Mouse (Mus musculus) limb, embryonic 11.5 days (tissue): ENCODE measurements around the gene Cilp. TPM values are rescaled to one million over a fixed set of nuclear protein-coding genes. Genes with fewer than 3 reads are reported as not detected.

Experiments used
- ATAC-seq: fragments of 200-750 bp; cut with Nextera tagmentation; 2 replicates; pipeline ENCODE4 v1.8.0; 2017; ENCODE audit warnings: low read depth; ENCODE audit not compliant: insufficient number of reproducible peaks, low FRiP score, low TSS enrichment
- DNase-seq: peaks from one replicate; pipeline ENCODE4 v3.0.0-alpha.2; 2015; ENCODE audit warnings: low spot score
- H3K27ac ChIP-seq: fragments of 300-500 bp; sonication (generic); replicated peaks from 2 replicates; pipeline ENCODE4 v1.5.1; 2014; ENCODE audit warnings: low read depth, mild to moderate bottlenecking, low read length
- H3K27me3 ChIP-seq: fragments of 300-500 bp; sonication (generic); 2 replicates; pipeline ENCODE4 v1.6.1; 2014; ENCODE audit warnings: mild to moderate bottlenecking, low read length, mixed read lengths; ENCODE audit not compliant: control insufficient read depth, insufficient read depth
- H3K36me3 ChIP-seq: fragments of 300-500 bp; sonication (generic); 2 replicates; pipeline ENCODE4 v1.6.1; 2014; ENCODE audit warnings: mild to moderate bottlenecking, low read length, moderate library complexity, mixed read lengths; ENCODE audit not compliant: control insufficient read depth, insufficient read depth
- H3K4me1 ChIP-seq: fragments of 300-500 bp; sonication (generic); 2 replicates; pipeline ENCODE4 v1.6.1; 2014; ENCODE audit warnings: low read length, mixed read lengths; ENCODE audit not compliant: control insufficient read depth, insufficient read depth
- H3K4me2 ChIP-seq: fragments of 300-500 bp; sonication (generic); 2 replicates; pipeline ENCODE4 v1.6.1; 2014; ENCODE audit warnings: low read depth, mild to moderate bottlenecking, moderate library complexity; ENCODE audit not compliant: severe bottlenecking
- H3K4me3 ChIP-seq: fragments of 300-500 bp; sonication (generic); 2 replicates; pipeline ENCODE4 v1.5.1; 2014; ENCODE audit warnings: low read depth, low read length
- H3K9ac ChIP-seq: fragments of 300-500 bp; sonication (generic); 2 replicates; pipeline ENCODE4 v1.6.1; 2014; ENCODE audit warnings: mild to moderate bottlenecking, low read length
- H3K9me3 ChIP-seq: fragments of 300-500 bp; sonication (generic); 2 replicates; pipeline ENCODE4 v1.6.1; 2016; ENCODE audit warnings: low read length; ENCODE audit not compliant: control insufficient read depth
- WGBS: fragments of 180-500 bp; shearing (Covaris S2); extraction: QIAGEN DNeasy Blood & Tissue Kit; methylation state at CpG from one replicate; pipeline ENCODE4 v1.1.7; 2014; 5-methylcytosine and 5-hydroxymethylcytosine counted together
- polyA plus RNA-seq: library from polyadenylated mRNA; unstranded; fragments of >200 nt; fragmentation: Nextera tagmentation; extraction: Ambion mirVana; gene quantifications from 2 replicates; pipeline ENCODE4 v1.2.1, GENCODE M21; 2014

The Cilp gene
- polyA plus RNA-seq, 1 experiment from 2014 or later = 0.11 TPM

GRCm38 (mm10) chr9:65230250-65230649 lies 34.7 kb upstream of the Cilp start:
- H3K9me3 ChIP-seq = no peaks in the 10 kb centered on the region
- no peaks in the 10 kb centered on the region for H3K27me3 ChIP-seq
- no peak for DNase-seq
- no peak overlapping the region for H3K4me3 ChIP-seq
- H3K27ac ChIP-seq = no peak overlapping the region
- 77% methylated on average over 6 of the region's 6 CpGs for WGBS
- no peak overlapping the region for H3K9ac ChIP-seq
- H3K4me1 ChIP-seq = no peaks in the 10 kb centered on the region
- no peaks in the 10 kb centered on the region; the same call in 1 of the 2 replicates for H3K36me3 ChIP-seq
- no peak for ATAC-seq
- H3K4me2 ChIP-seq = no peak overlapping the region

- no peaks in the 10 kb centered on the region; the same call in 1 of the 2 replicates for H3K36me3 ChIP-seq
- no peaks in the 10 kb centered on the region for H3K4me1 ChIP-seq
- H3K9ac ChIP-seq = no peak overlapping the region
- H3K9me3 ChIP-seq = no peaks in the 10 kb centered on the region
- WGBS = 41% methylated on average over 8 of the region's 8 CpGs
- no peak overlapping the region for H3K4me3 ChIP-seq
- H3K27ac ChIP-seq = no peak overlapping the region
- no peak overlapping the region for H3K4me2 ChIP-seq
- no peaks in the 10 kb centered on the region for H3K27me3 ChIP-seq
- DNase-seq (no peak), ATAC-seq (no peak)
Measured at GRCm38 (mm10) chr9:65231284-65231683, 33.7 kb upstream of the Cilp start.

- Histone ChIP-seq H3K36me3 (no peaks in the 10 kb centered on the region; the same call in 1 of the 2 replicates), H3K4me2 (no peak overlapping the region), H3K27ac (no peak overlapping the region), H3K27me3 (no peaks in the 10 kb centered on the region), H3K4me1 (0 out of 2 replicates have a peak, but pooled peaks cover 6% of the 10 kb centered on the region), H3K4me3 (no peak overlapping the region), H3K9me3 (no peaks in the 10 kb centered on the region), H3K9ac (no peak overlapping the region)
- no peak for ATAC-seq
- no peak for DNase-seq
- 89% methylated on average over 9 of the region's 9 CpGs for WGBS
Measured at GRCm38 (mm10) chr9:65233243-65233985, 31.6 kb upstream of the Cilp start.

- DNase-seq (no peak), ATAC-seq (no peak)
- H3K27ac ChIP-seq = no peak overlapping the region
- no peak overlapping the region for H3K4me3 ChIP-seq
- H3K4me2 ChIP-seq = no peak overlapping the region
- H3K27me3 ChIP-seq = no peaks in the 10 kb centered on the region
- no peaks in the 10 kb centered on the region for H3K9me3 ChIP-seq
- WGBS = 90% methylated on average over 3 of the region's 3 CpGs
- H3K36me3 ChIP-seq = no peaks in the 10 kb centered on the region; the same call in 1 of the 2 replicates
- H3K9ac ChIP-seq = no peak overlapping the region
- peaks cover 9% of the 10 kb centered on the region; the same call in 1 of the 2 replicates for H3K4me1 ChIP-seq
Measured at GRCm38 (mm10) chr9:65234734-65235133, 30.2 kb upstream of the Cilp start.

GRCm38 (mm10) chr9:65235601-65236000 lies 29.4 kb upstream of the Cilp start:
- Histone ChIP-seq H3K27me3 (no peaks in the 10 kb centered on the region), H3K9ac (no peak overlapping the region), H3K4me3 (no peak overlapping the region), H3K9me3 (no peaks in the 10 kb centered on the region), H3K27ac (no peak overlapping the region), H3K4me1 (peaks cover 9% of the 10 kb centered on the region; the same call in 1 of the 2 replicates), H3K36me3 (no peaks in the 10 kb centered on the region; the same call in 1 of the 2 replicates), H3K4me2 (no peak overlapping the region)
- DNase-seq = no peak
- 21% methylated on average over 1 of the region's 1 CpGs for WGBS
- no peak for ATAC-seq

DNA sequence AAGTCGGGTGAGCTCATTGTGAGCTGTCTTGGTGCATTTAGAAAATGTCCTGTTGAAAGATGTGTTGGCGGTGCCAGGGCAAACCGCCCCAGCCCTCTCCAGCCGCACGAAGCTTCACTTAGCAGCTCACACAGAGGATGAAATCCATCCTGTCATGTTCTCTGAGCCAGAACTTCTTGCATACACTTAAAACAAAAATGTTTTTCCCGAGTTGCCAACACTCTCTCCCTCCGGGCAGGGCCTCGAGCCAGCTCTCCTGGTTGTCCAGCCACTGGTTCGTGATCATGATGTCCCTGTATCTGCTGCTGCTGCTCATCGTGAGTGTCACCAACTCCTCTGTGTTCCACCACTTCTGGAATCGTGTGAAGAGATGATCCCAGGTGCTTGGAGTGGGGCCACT lies 27.4 kb upstream of the Cilp start:
- H3K36me3 ChIP-seq = no peaks in the 10 kb centered on the region
- H3K9me3 ChIP-seq = no peaks in the 10 kb centered on the region
- DNase-seq = no peak
- H3K27ac ChIP-seq = no peak overlapping the region
- no peaks in the 10 kb centered on the region for H3K27me3 ChIP-seq
- H3K9ac ChIP-seq = no peak overlapping the region
- H3K4me3 ChIP-seq = no peak overlapping the region
- WGBS = 79% methylated on average over 11 of the region's 11 CpGs
- no peak overlapping the region for H3K4me2 ChIP-seq
- peaks cover 9% of the 10 kb centered on the region; the same call in 1 of the 2 replicates for H3K4me1 ChIP-seq
- ATAC-seq = no peak

DNA sequence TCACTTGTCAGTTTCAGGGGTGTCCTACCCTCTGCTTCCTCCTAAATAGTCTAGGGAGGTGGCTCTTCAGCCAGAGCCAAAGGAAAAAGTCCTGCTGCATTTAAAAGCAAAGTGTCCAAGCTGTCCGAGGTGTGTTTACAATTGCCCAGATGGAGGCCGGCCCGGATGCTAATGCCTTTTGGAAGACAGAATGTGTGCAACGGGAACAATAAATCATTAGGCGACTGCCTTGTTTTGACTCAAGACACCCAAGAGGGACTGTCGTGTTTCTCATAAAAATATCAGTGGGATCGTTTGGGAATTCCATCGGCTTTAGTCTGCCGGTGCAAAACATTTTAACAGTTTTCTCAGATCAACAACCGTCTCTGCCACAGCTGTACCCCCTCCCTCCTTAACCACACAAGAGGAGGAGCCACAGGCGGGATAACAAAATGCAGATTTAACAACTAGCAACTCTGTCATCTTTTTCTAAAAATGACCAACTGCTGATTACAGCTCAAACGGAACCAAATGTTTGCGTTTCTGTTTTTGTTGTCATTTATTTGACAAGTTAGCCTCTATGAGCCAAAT lies 26.7 kb upstream of the Cilp start:
- Histone ChIP-seq H3K4me3 (no peak overlapping the region), H3K27ac (no peak overlapping the region), H3K9ac (peak overlapping the region; percentile 27; the same call in 1 of the 2 replicates), H3K27me3 (no peaks in the 10 kb centered on the region), H3K4me1 (peaks cover 9% of the 10 kb centered on the region; the same call in 1 of the 2 replicates), H3K9me3 (no peaks in the 10 kb centered on the region), H3K36me3 (no peaks in the 10 kb centered on the region; the same call in 1 of the 2 replicates), H3K4me2 (no peak overlapping the region)
- 36% methylated on average over 13 of the region's 13 CpGs for WGBS
- ATAC-seq = no peak
- peak; percentile 33 for DNase-seq

DNA sequence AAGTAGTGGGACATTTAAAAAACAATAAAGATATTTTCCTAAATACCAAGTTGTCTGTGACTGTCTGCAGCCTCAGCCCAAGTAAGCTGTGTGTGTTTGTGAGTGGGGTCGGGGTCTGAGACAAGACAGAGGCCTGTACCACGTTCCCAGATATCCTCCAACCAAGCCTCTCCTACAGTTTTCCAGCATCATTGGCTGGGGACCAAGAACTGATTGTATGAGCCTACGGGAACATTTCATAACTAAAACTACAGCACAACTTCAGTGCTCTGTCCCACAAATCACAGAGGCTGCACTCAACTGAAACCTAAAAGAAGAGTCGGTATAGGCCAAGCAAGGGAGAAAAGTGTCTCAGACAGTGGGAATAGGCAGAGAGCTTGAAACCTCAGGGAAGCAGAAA lies 25.8 kb upstream of the Cilp start:
- H3K4me2 ChIP-seq = no peak overlapping the region
- 89% methylated on average over 4 of the region's 4 CpGs for whole genome bisulfite sequencing
- no peak overlapping the region for H3K27ac ChIP-seq
- no peak overlapping the region for H3K4me3 ChIP-seq
- no peaks in the 10 kb centered on the region for H3K9me3 ChIP-seq
- ATAC-seq (no peak), DNase-seq (no peak)
- H3K27me3 ChIP-seq = no peaks in the 10 kb centered on the region
- H3K9ac ChIP-seq = no peak overlapping the region
- H3K36me3 ChIP-seq = no peaks in the 10 kb centered on the region; the same call in 1 of the 2 replicates
- H3K4me1 ChIP-seq = peaks cover 9% of the 10 kb centered on the region; the same call in 1 of the 2 replicates
